Mouse (Mus musculus): ENCODE data around the gene Mpz.

DNA sequence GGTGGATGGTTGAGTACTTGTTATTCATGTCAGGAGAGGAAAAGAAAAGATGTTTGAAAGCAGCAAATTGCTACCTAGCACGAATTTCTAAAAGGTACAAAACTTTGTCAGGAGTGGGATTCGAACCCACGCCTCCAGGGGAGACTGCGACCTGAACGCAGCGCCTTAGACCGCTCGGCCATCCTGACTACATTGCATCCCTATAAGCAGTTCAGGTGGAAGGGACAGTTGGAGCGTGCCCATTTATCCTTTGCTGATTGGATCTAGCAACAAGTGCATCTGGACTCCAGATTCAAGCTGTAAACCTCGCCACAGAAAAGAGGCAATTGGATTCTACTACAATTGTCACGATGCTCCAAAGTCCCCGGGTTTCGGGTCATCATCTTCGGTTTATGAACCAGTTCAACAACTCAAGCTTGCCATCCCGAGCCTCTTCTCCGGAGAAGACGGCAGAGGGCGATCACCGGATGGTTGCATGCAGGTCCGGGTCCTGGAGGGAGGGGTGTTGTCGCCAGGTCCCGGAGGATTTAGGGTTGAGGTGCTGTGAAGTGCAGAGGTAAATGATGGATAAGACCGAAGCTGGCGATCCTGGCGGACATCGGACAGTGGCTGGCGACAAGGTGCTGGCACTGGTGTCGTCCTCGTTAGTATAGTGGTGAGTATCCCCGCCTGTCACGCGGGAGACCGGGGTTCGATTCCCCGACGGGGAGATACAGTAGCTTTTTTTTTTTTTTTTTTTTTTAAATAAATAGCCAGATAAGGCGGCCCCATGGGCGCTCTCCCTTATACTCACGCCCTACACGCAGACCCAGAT, 48.6 kb upstream of the Mpz start:
- TF ChIP-seq POLR2A (IDR thresholded peaks at IDR 0.05; ENCODE audit: low read depth, low read length) (no peak), CTCF (IDR thresholded peaks at IDR 0.05; ENCODE audit: extremely low read depth, insufficient read length, insufficient replicate concordance, low read depth, low read length) (no peak)
